ENCODE assay signal across 28 mouse cellular contexts in genomic region chr3:138754328-138754727, GRCm38 (mm10). TPM values are rescaled to one million over a fixed set of nuclear protein-coding genes. Genes with fewer than 3 reads are reported as not detected.
A peak's percentile ranks its signal among the peaks of the same experiment; 100 is the strongest.
DNase-seq lines count a peak whose midpoint lies in the region; ATAC-seq and TF ChIP-seq lines count a peak whose summit lies in the region.
"Had no signal": no experiment of that assay in that cellular context is flagged by ENCODE, and none has a peak within 500 bp of the region (broad histone marks: within the 10 kb centered on the region; RNA-seq: fewer than 3 reads in every experiment).

No protein-coding gene starts in this region.

- no peak for TF ChIP-seq POLR2A in brain, embryonic 14.5 days (IDR thresholded peaks at IDR 0.05; ENCODE audit: borderline replicate concordance, extremely low read depth, insufficient read depth, insufficient read length, poor library complexity, severe bottlenecking)

- no peak for TF ChIP-seq EP300 in lung, postnatal 0 days (IDR thresholded peaks at IDR 0.05)

- peak; percentile 65 for ATAC-seq in forebrain, embryonic 13.5 days
- peak; percentile 43 for ATAC-seq in forebrain, embryonic 16.5 days
- no peak for ATAC-seq in forebrain, postnatal 0 days
- no peak for ATAC-seq in lung, postnatal 0 days
- ATAC-seq: hindbrain, postnatal 0 days; inflammation-experienced regulatory T-cells, adult 6 months; Patski had no signal

- H3K27me3 ChIP-seq in forebrain, embryonic 13.5 days: no peaks in the 10 kb centered on the region
- H3K27me3 ChIP-seq in forebrain, embryonic 10.5 days (ENCODE audit: poor library complexity, severe bottlenecking): no peaks in the 10 kb centered on the region
- no peaks in the 10 kb centered on the region for H3K27me3 ChIP-seq in forebrain, embryonic 16.5 days (replicated peaks; ENCODE audit: control insufficient read depth, insufficient read depth, low read length)
- no peaks in the 10 kb centered on the region for H3K27me3 ChIP-seq in forebrain, postnatal 0 days (ENCODE audit: insufficient read depth, low read length)
- no peaks in the 10 kb centered on the region for H3K27me3 ChIP-seq in lung, postnatal 0 days (replicated peaks; ENCODE audit: insufficient read depth, low read length)
- H3K27me3 ChIP-seq: CH12.LX; embryonic facial prominence, embryonic 12.5 days; embryonic facial prominence, embryonic 15.5 days; hindbrain, embryonic 13.5 days; Patski had no signal

- TF ChIP-seq CTCF in forebrain, postnatal 0 days (IDR thresholded peaks at IDR 0.05; ENCODE audit: low read depth): no peak
- no peak for TF ChIP-seq CTCF in lung, postnatal 0 days (IDR thresholded peaks at IDR 0.05)
- no peak for TF ChIP-seq CTCF in brain, embryonic 14.5 days (IDR thresholded peaks at IDR 0.05; ENCODE audit: borderline replicate concordance, extremely low read depth, insufficient read depth, insufficient read length)

- no peaks in the 10 kb centered on the region for H3K9me3 ChIP-seq in forebrain, embryonic 13.5 days (replicated peaks)
- H3K9me3 ChIP-seq in forebrain, embryonic 10.5 days: no peaks in the 10 kb centered on the region
- H3K9me3 ChIP-seq in forebrain, embryonic 16.5 days (ENCODE audit: control insufficient read depth, low read length): no peaks in the 10 kb centered on the region; the same call in 1 of the 2 replicates
- H3K9me3 ChIP-seq in forebrain, postnatal 0 days (ENCODE audit: low read length): no peaks in the 10 kb centered on the region
- H3K9me3 ChIP-seq in lung, postnatal 0 days (ENCODE audit: low read length): no peaks in the 10 kb centered on the region
- H3K9me3 ChIP-seq: embryonic facial prominence, embryonic 12.5 days; embryonic facial prominence, embryonic 15.5 days; G1E; hindbrain, embryonic 13.5 days had no signal

- H3K4me2 ChIP-seq in forebrain, embryonic 13.5 days: no peak overlapping the region
- no peak overlapping the region for H3K4me2 ChIP-seq in forebrain, embryonic 16.5 days (ENCODE audit: low read length)
- no peak overlapping the region for H3K4me2 ChIP-seq in forebrain, postnatal 0 days (ENCODE audit: low read depth)
- H3K4me2 ChIP-seq in lung, postnatal 0 days (replicated peaks; ENCODE audit: low read depth, low read length): no peak overlapping the region
- H3K4me2 ChIP-seq: embryonic facial prominence, embryonic 12.5 days; embryonic facial prominence, embryonic 15.5 days; heart, embryonic 11.5 days had no signal

- no peak overlapping the region for H3K9ac ChIP-seq in forebrain, embryonic 13.5 days
- H3K9ac ChIP-seq in forebrain, embryonic 16.5 days (replicated peaks; ENCODE audit: low read depth, low read length): no peak overlapping the region
- H3K9ac ChIP-seq in forebrain, postnatal 0 days: no peak overlapping the region
- no peak overlapping the region for H3K9ac ChIP-seq in lung, postnatal 0 days (replicated peaks; ENCODE audit: low read depth)
- H3K9ac ChIP-seq: embryonic facial prominence, embryonic 12.5 days; embryonic facial prominence, embryonic 15.5 days had no signal

- H3K27ac ChIP-seq in forebrain, embryonic 13.5 days: no peak overlapping the region; the same call in 1 of the 2 replicates
- no peak overlapping the region for H3K27ac ChIP-seq in forebrain, embryonic 10.5 days
- H3K27ac ChIP-seq in forebrain, embryonic 16.5 days (ENCODE audit: low read length): 0 out of 2 replicates have a peak overlapping the region, but pooled peaks have one; percentile 33
- no peak overlapping the region for H3K27ac ChIP-seq in forebrain, postnatal 0 days (ENCODE audit: low read depth, low read length)
- H3K27ac ChIP-seq in lung, postnatal 0 days (ENCODE audit: low read length): no peak overlapping the region
- H3K27ac ChIP-seq: embryonic facial prominence, embryonic 12.5 days; embryonic facial prominence, embryonic 15.5 days had no signal

- peaks cover 30% of the 10 kb centered on the region for H3K4me1 ChIP-seq in forebrain, embryonic 13.5 days
- peaks cover 34% of the 10 kb centered on the region for H3K4me1 ChIP-seq in forebrain, embryonic 10.5 days
- H3K4me1 ChIP-seq in forebrain, embryonic 16.5 days (replicated peaks; ENCODE audit: control insufficient read depth, insufficient read depth, low read length): peaks cover 31% of the 10 kb centered on the region
- H3K4me1 ChIP-seq in forebrain, postnatal 0 days (ENCODE audit: insufficient read depth): peaks cover 3% of the 10 kb centered on the region; the same call in 1 of the 2 replicates
- 0 out of 2 replicates have a peak, but pooled peaks cover 2% of the 10 kb centered on the region for H3K4me1 ChIP-seq in lung, postnatal 0 days (ENCODE audit: insufficient read depth, low read depth, low read length)

- no peaks in the 10 kb centered on the region for H3K36me3 ChIP-seq in forebrain, embryonic 13.5 days (ENCODE audit: poor library complexity, severe bottlenecking)
- H3K36me3 ChIP-seq in forebrain, embryonic 10.5 days (replicated peaks): 0 out of 2 replicates have a peak, but pooled peaks cover 5% of the 10 kb centered on the region
- H3K36me3 ChIP-seq in forebrain, embryonic 16.5 days (ENCODE audit: control insufficient read depth, insufficient read depth): no peaks in the 10 kb centered on the region
- no peaks in the 10 kb centered on the region for H3K36me3 ChIP-seq in forebrain, postnatal 0 days (ENCODE audit: insufficient read depth)
- H3K36me3 ChIP-seq in lung, postnatal 0 days (ENCODE audit: insufficient read depth, low read length): no peaks in the 10 kb centered on the region
- H3K36me3 ChIP-seq: embryonic facial prominence, embryonic 12.5 days; embryonic facial prominence, embryonic 15.5 days; G1E; hindbrain, embryonic 13.5 days had no signal

- WGBS in forebrain, embryonic 13.5 days: 36% methylated on average over 5 of the region's 5 CpGs
- 95% methylated on average over 5 of the region's 5 CpGs for WGBS in forebrain, embryonic 10.5 days
- 16% methylated on average over 5 of the region's 5 CpGs for WGBS in forebrain, embryonic 16.5 days
- WGBS in forebrain, postnatal 0 days: 18% methylated on average over 5 of the region's 5 CpGs
- 71% methylated on average over 5 of the region's 5 CpGs for WGBS in lung, postnatal 0 days

- no peak overlapping the region for H3K4me3 ChIP-seq in forebrain, embryonic 13.5 days
- H3K4me3 ChIP-seq in forebrain, embryonic 10.5 days: no peak overlapping the region
- H3K4me3 ChIP-seq in forebrain, embryonic 16.5 days (replicated peaks; ENCODE audit: low read length): no peak overlapping the region
- no peak overlapping the region for H3K4me3 ChIP-seq in forebrain, postnatal 0 days (ENCODE audit: low read depth, low read length)
- no peak overlapping the region for H3K4me3 ChIP-seq in lung, postnatal 0 days (ENCODE audit: low read depth, low read length)
- H3K4me3 ChIP-seq: embryonic facial prominence, embryonic 12.5 days; embryonic facial prominence, embryonic 15.5 days; gastrocnemius, adult 2 months; hindbrain, embryonic 13.5 days had no signal

- no peak for DNase-seq in forebrain, embryonic 10.5 days (ENCODE audit: extremely low spot score, low spot score)
- no peak for DNase-seq in forebrain, postnatal 0 days
- peak; percentile 40 for DNase-seq in lung, postnatal 0 days (ENCODE audit: low spot score)
- no peak for DNase-seq in lung, postnatal 10 days
- peak; percentile 76 for DNase-seq in brain, embryonic 14.5 days (ENCODE audit: low read depth)
- no peak for DNase-seq in embryo, embryonic 10 days (ENCODE audit: low spot score)
- DNase-seq: adrenal gland, postnatal 10 days; adrenal gland, postnatal 36 days; B cell, adult 2 months; cerebellum, adult 11 months; cerebellum, adult 8-10 months; cerebellum, postnatal 10 days; cerebellum, postnatal 36 days; gastrocnemius, adult 2 months; gastrocnemius, postnatal 14 days; heart, adult 11 months; kidney, adult 18-20 months had no signal

RNA-seq across cellular contexts. Expression of gene Tspan5, which starts 12.3 kb away (rescaled TPM):
- polyA plus RNA-seq in forebrain, embryonic 13.5 days (2015; fragmentation: Nextera tagmentation; extraction: Ambion mirVana): 60.2 and 62.7 TPM in 2 replicates
- 25.3 and 25.7 TPM in 2 replicates for polyA plus RNA-seq in forebrain, embryonic 10.5 days (2016; fragmentation: Nextera tagmentation; extraction: Ambion mirVana)
- polyA plus RNA-seq in forebrain, embryonic 16.5 days (2015; fragmentation: Nextera tagmentation; extraction: Ambion mirVana): 98.7 and 113 TPM in 2 replicates
- total RNA-seq in forebrain, postnatal 0 days (2014; rRNA removed): 149 and 172 TPM in 2 replicates
- polyA plus RNA-seq in forebrain, postnatal 0 days (2015; fragmentation: Nextera tagmentation; extraction: Ambion mirVana): 96.8 and 123 TPM in 2 replicates
- polyA plus RNA-seq in lung, postnatal 0 days (2015; fragmentation: Nextera tagmentation; extraction: Ambion mirVana): 33.0 and 35.0 TPM in 2 replicates
- 97.1 and 109 TPM in 2 replicates for polyA plus RNA-seq in brain, embryonic 14.5 days (2012; rRNA removed)
- polyA plus RNA-seq: G1E had no signal

Comparison
In these comparisons a context has a peak if more than half of its experiments do, and no peak if none do; other contexts are left out.
1. ATAC-seq: peak in forebrain, embryonic 13.5 days (single experiment) and forebrain, embryonic 16.5 days (single experiment); none in forebrain, postnatal 0 days (single experiment) and lung, postnatal 0 days (single experiment).
2. DNase-seq: peak in lung, postnatal 0 days (single experiment) and brain, embryonic 14.5 days (single experiment); none in forebrain, embryonic 10.5 days (single experiment), forebrain, postnatal 0 days (single experiment), lung, postnatal 10 days (single experiment) and embryo, embryonic 10 days (single experiment).